Mouse (Mus musculus) brain, embryonic 14.5 days (tissue): Measurements from ENCODE around the gene Rnf4.

Experiments used
- CTCF ChIP-seq: fragments of 200-500 bp; IDR thresholded peaks from 2 replicates; pipeline ENCODE4 v1.5.1; 2012; ENCODE audit warnings: inconsistent platforms, mild to moderate bottlenecking, moderate library complexity, borderline replicate concordance; ENCODE audit not compliant: insufficient read depth, insufficient read length; ENCODE audit errors: extremely low read depth
- POLR2A ChIP-seq: fragments of 200-500 bp; IDR thresholded peaks from 2 replicates; pipeline ENCODE4 v1.6.1; 2012; ENCODE audit warnings: mild to moderate bottlenecking, inconsistent platforms, borderline replicate concordance; ENCODE audit not compliant: poor library complexity, insufficient read depth, insufficient read length, severe bottlenecking; ENCODE audit errors: extremely low read depth

DNA sequence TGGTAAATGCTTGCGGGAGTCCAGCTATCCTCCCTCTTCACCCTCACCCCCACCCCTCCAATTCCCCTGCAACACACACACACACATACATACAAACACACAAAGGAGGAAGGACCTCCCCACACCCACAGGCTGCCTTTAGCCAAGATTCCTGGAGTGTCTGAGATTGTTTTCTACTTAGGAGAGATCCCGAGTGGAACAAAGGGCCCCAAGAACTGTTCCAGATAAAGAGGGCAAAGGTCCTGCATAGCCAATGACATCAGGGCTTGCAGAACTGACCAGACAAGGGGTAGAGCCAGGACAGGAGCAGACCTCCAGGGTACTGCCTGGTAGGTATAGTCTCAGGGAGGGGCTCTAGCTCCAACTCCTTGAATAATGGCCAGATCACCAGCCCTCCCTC, 41.4 kb upstream of the Rnf4 start:
- TF ChIP-seq POLR2A (no peak), CTCF (no peak)
